Mouse (Mus musculus): Measurements from ENCODE around the gene Apod. TPM values are rescaled to one million over a fixed set of nuclear protein-coding genes. Genes with fewer than 3 reads are reported as not detected.
A peak's percentile ranks its signal among the peaks of the same experiment; 100 is the strongest.

Gene Apod
- polyA plus RNA-seq, 1 experiment from 2014 or later, result 26.2 TPM

GRCm38 (mm10) chr16:31280176-31280575 is 34.4 kb downstream of the Apod start:
- Histone ChIP-seq H3K4me1 (ENCODE audit: control insufficient read depth, insufficient read depth, low read length) (no peaks in the 10 kb centered on the region), H3K9me3 (ENCODE audit: control insufficient read depth, low read length) (no peaks in the 10 kb centered on the region), H3K27ac (ENCODE audit: low read depth, low read length) (no peak overlapping the region), H3K9ac (replicated peaks; ENCODE audit: low read depth, low read length) (no peak overlapping the region), H3K36me3 (ENCODE audit: control insufficient read depth, insufficient read depth, low read length) (no peaks in the 10 kb centered on the region), H3K4me3 (ENCODE audit: low read depth, low read length) (no peak overlapping the region), H3K4me2 (ENCODE audit: low read depth, low read length) (no peak overlapping the region), H3K27me3 (ENCODE audit: control insufficient read depth, insufficient read depth, low read length) (no peaks in the 10 kb centered on the region)
- ATAC-seq (ENCODE audit: low read depth), result no peak
- WGBS, result 77% methylated on average over 4 of the region's 4 CpGs

GRCm38 (mm10) chr16:31278581-31278980 is 36.0 kb downstream of the Apod start:
- no peak for ATAC-seq (ENCODE audit: low read depth)
- WGBS, result 74% methylated on average over 6 of the region's 6 CpGs
- peaks cover 4% of the 10 kb centered on the region; the same call in 1 of the 2 replicates for H3K4me1 ChIP-seq (ENCODE audit: control insufficient read depth, insufficient read depth, low read length)
- H3K9ac ChIP-seq (replicated peaks; ENCODE audit: low read depth, low read length), result no peak overlapping the region
- H3K27ac ChIP-seq (ENCODE audit: low read depth, low read length), result no peak overlapping the region
- H3K4me2 ChIP-seq (ENCODE audit: low read depth, low read length), result no peak overlapping the region
- H3K4me3 ChIP-seq (ENCODE audit: low read depth, low read length), result no peak overlapping the region
- H3K27me3 ChIP-seq (ENCODE audit: control insufficient read depth, insufficient read depth, low read length), result no peaks in the 10 kb centered on the region
- H3K36me3 ChIP-seq (ENCODE audit: control insufficient read depth, insufficient read depth, low read length), result no peaks in the 10 kb centered on the region
- H3K9me3 ChIP-seq (ENCODE audit: control insufficient read depth, low read length), result no peaks in the 10 kb centered on the region

- Histone ChIP-seq H3K36me3 (ENCODE audit: control insufficient read depth, insufficient read depth, low read length) (no peaks in the 10 kb centered on the region), H3K27ac (ENCODE audit: low read depth, low read length) (no peak overlapping the region), H3K9me3 (ENCODE audit: control insufficient read depth, low read length) (no peaks in the 10 kb centered on the region), H3K9ac (replicated peaks; ENCODE audit: low read depth, low read length) (no peak overlapping the region), H3K4me3 (ENCODE audit: low read depth, low read length) (no peak overlapping the region), H3K4me1 (ENCODE audit: control insufficient read depth, insufficient read depth, low read length) (peaks cover 9% of the 10 kb centered on the region; the same call in 1 of the 2 replicates), H3K4me2 (ENCODE audit: low read depth, low read length) (no peak overlapping the region), H3K27me3 (ENCODE audit: control insufficient read depth, insufficient read depth, low read length) (no peaks in the 10 kb centered on the region)
- ATAC-seq (ENCODE audit: low read depth), result no peak
- 70% methylated on average over 2 of the region's 2 CpGs for WGBS
These were observed 36.5 kb downstream of the Apod start for GRCm38 (mm10) chr16:31278081-31278480.

GRCm38 (mm10) chr16:31276962-31277361 is 37.6 kb downstream of the Apod start:
- Histone ChIP-seq H3K9ac (replicated peaks; ENCODE audit: low read depth, low read length) (no peak overlapping the region), H3K36me3 (ENCODE audit: control insufficient read depth, insufficient read depth, low read length) (no peaks in the 10 kb centered on the region), H3K27me3 (ENCODE audit: control insufficient read depth, insufficient read depth, low read length) (no peaks in the 10 kb centered on the region), H3K4me3 (ENCODE audit: low read depth, low read length) (no peak overlapping the region), H3K4me1 (ENCODE audit: control insufficient read depth, insufficient read depth, low read length) (peaks cover 19% of the 10 kb centered on the region; the same call in 1 of the 2 replicates), H3K9me3 (ENCODE audit: control insufficient read depth, low read length) (no peaks in the 10 kb centered on the region), H3K4me2 (ENCODE audit: low read depth, low read length) (no peak overlapping the region), H3K27ac (ENCODE audit: low read depth, low read length) (no peak overlapping the region)
- no peak for ATAC-seq (ENCODE audit: low read depth)
- whole genome bisulfite sequencing, result 77% methylated on average over 7 of the region's 7 CpGs

GRCm38 (mm10) chr16:31276539-31276938 is 38.1 kb downstream of the Apod start:
- no peak overlapping the region for H3K27ac ChIP-seq (ENCODE audit: low read depth, low read length)
- H3K36me3 ChIP-seq (ENCODE audit: control insufficient read depth, insufficient read depth, low read length), result no peaks in the 10 kb centered on the region
- no peaks in the 10 kb centered on the region for H3K27me3 ChIP-seq (ENCODE audit: control insufficient read depth, insufficient read depth, low read length)
- 63% methylated on average over 7 of the region's 7 CpGs for WGBS
- no peaks in the 10 kb centered on the region for H3K9me3 ChIP-seq (ENCODE audit: control insufficient read depth, low read length)
- peaks cover 19% of the 10 kb centered on the region; the same call in 1 of the 2 replicates for H3K4me1 ChIP-seq (ENCODE audit: control insufficient read depth, insufficient read depth, low read length)
- no peak overlapping the region for H3K9ac ChIP-seq (replicated peaks; ENCODE audit: low read depth, low read length)
- H3K4me2 ChIP-seq (ENCODE audit: low read depth, low read length), result no peak overlapping the region
- no peak for ATAC-seq (ENCODE audit: low read depth)
- H3K4me3 ChIP-seq (ENCODE audit: low read depth, low read length), result no peak overlapping the region

GRCm38 (mm10) chr16:31274674-31275460 is 39.7 kb downstream of the Apod start, which contains the start of gene Ppp1r2:
Ppp1r2 (minus strand) TSS chr16:31275277.
- Histone ChIP-seq H3K27ac (ENCODE audit: low read depth, low read length) (peak within 1 kb of the TSS; percentile 75), H3K9ac (replicated peaks; ENCODE audit: low read depth, low read length) (peak within 1 kb of the TSS; percentile 90), H3K36me3 (ENCODE audit: control insufficient read depth, insufficient read depth, low read length) (no peaks in the 10 kb centered on the region), H3K9me3 (ENCODE audit: control insufficient read depth, low read length) (no peaks in the 10 kb centered on the region), H3K27me3 (ENCODE audit: control insufficient read depth, insufficient read depth, low read length) (no peaks in the 10 kb centered on the region), H3K4me2 (ENCODE audit: low read depth, low read length) (peak within 1 kb of the TSS; percentile 54), H3K4me1 (ENCODE audit: control insufficient read depth, insufficient read depth, low read length) (peaks cover 19% of the 10 kb centered on the region; the same call in 1 of the 2 replicates), H3K4me3 (ENCODE audit: low read depth, low read length) (peak within 1 kb of the TSS; percentile 82)
- peak; percentile 96 for ATAC-seq (ENCODE audit: low read depth)
- 0% methylated on average over 70 of the region's 83 CpGs for WGBS

- no peaks in the 10 kb centered on the region for H3K27me3 ChIP-seq (ENCODE audit: control insufficient read depth, insufficient read depth, low read length)
- H3K9ac ChIP-seq (replicated peaks; ENCODE audit: low read depth, low read length), result peak overlapping the region; percentile 90
- no peaks in the 10 kb centered on the region for H3K36me3 ChIP-seq (ENCODE audit: control insufficient read depth, insufficient read depth, low read length)
- peaks cover 19% of the 10 kb centered on the region; the same call in 1 of the 2 replicates for H3K4me1 ChIP-seq (ENCODE audit: control insufficient read depth, insufficient read depth, low read length)
- ATAC-seq (ENCODE audit: low read depth), result no peak
- peak overlapping the region; percentile 82 for H3K4me3 ChIP-seq (ENCODE audit: low read depth, low read length)
- no peaks in the 10 kb centered on the region for H3K9me3 ChIP-seq (ENCODE audit: control insufficient read depth, low read length)
- peak overlapping the region; percentile 54 for H3K4me2 ChIP-seq (ENCODE audit: low read depth, low read length)
- H3K27ac ChIP-seq (ENCODE audit: low read depth, low read length), result peak overlapping the region; percentile 75
- WGBS, result 8% methylated on average over 6 of the region's 6 CpGs
These were observed 40.5 kb downstream of the Apod start for GRCm38 (mm10) chr16:31274084-31274483.

- H3K4me2 ChIP-seq (ENCODE audit: low read depth, low read length), result no peak overlapping the region
- H3K9ac ChIP-seq (replicated peaks; ENCODE audit: low read depth, low read length), result no peak overlapping the region
- H3K36me3 ChIP-seq (ENCODE audit: control insufficient read depth, insufficient read depth, low read length), result 0 out of 2 replicates have a peak, but pooled peaks cover 6% of the 10 kb centered on the region
- 86% methylated on average over 2 of the region's 2 CpGs for WGBS
- no peaks in the 10 kb centered on the region for H3K9me3 ChIP-seq (ENCODE audit: control insufficient read depth, low read length)
- H3K27ac ChIP-seq (ENCODE audit: low read depth, low read length), result no peak overlapping the region
- no peak overlapping the region for H3K4me3 ChIP-seq (ENCODE audit: low read depth, low read length)
- no peak for ATAC-seq (ENCODE audit: low read depth)
- H3K27me3 ChIP-seq (ENCODE audit: control insufficient read depth, insufficient read depth, low read length), result no peaks in the 10 kb centered on the region
- no peaks in the 10 kb centered on the region for H3K4me1 ChIP-seq (ENCODE audit: control insufficient read depth, insufficient read depth, low read length)
These were observed 47.9 kb downstream of the Apod start for GRCm38 (mm10) chr16:31266692-31267091.

GRCm38 (mm10) chr16:31256151-31256550 is 58.5 kb downstream of the Apod start:
- H3K27ac ChIP-seq (ENCODE audit: low read depth, low read length), result no peak overlapping the region
- H3K9me3 ChIP-seq (ENCODE audit: control insufficient read depth, low read length), result no peaks in the 10 kb centered on the region
- 92% methylated on average over 2 of the region's 2 CpGs for WGBS
- H3K9ac ChIP-seq (replicated peaks; ENCODE audit: low read depth, low read length), result no peak overlapping the region
- H3K4me3 ChIP-seq (ENCODE audit: low read depth, low read length), result no peak overlapping the region
- no peaks in the 10 kb centered on the region for H3K4me1 ChIP-seq (ENCODE audit: control insufficient read depth, insufficient read depth, low read length)
- no peaks in the 10 kb centered on the region for H3K27me3 ChIP-seq (ENCODE audit: control insufficient read depth, insufficient read depth, low read length)
- H3K36me3 ChIP-seq (ENCODE audit: control insufficient read depth, insufficient read depth, low read length), result peaks cover 23% of the 10 kb centered on the region; the same call in 1 of the 2 replicates
- ATAC-seq (ENCODE audit: low read depth), result no peak
- no peak overlapping the region for H3K4me2 ChIP-seq (ENCODE audit: low read depth, low read length)

All from neural tube, embryonic 14.5 days (tissue).